Mouse (Mus musculus): Measurements from ENCODE around the gene Lim2.

Lim2 gene

GRCm38 (mm10) chr7:43482090-43482716 is 54.7 kb downstream of the Lim2 start:
- in situ Hi-C loops (cut with MboI; ENCODE audit: unreplicated experiment in 2 of 2), result no loop called here

GRCm38 (mm10) chr7:43483236-43483635 is 55.8 kb downstream of the Lim2 start:
- in situ Hi-C loops (cut with MboI; ENCODE audit: unreplicated experiment in 2 of 2), result no loop called here
